Mouse (Mus musculus): Measurements from ENCODE around the gene Pip4k2a. TPM values are rescaled to one million over a fixed set of nuclear protein-coding genes. Genes with fewer than 3 reads are reported as not detected.
A peak's percentile ranks its signal among the peaks of the same experiment; 100 is the strongest.
"Not testable (repeated sequence)": the region's sequence is repeated elsewhere in the genome, so short reads cannot be mapped to it uniquely, and the experiment has no call there.

Pip4k2a gene
- total and polyA plus RNA-seq, 3 experiments = 33.9 to 102 (median 72.3) TPM

- no peaks in the 10 kb centered on the region for H3K27me3 ChIP-seq (ENCODE audit: insufficient read depth, low read length)
- H3K36me3 ChIP-seq (replicated peaks) = peaks cover 84% of the 10 kb centered on the region
- ATAC-seq (ENCODE audit: extremely low read depth, insufficient number of reproducible peaks, low FRiP score, poor library complexity, severe bottlenecking) (peak; percentile 92), DNase-seq (ENCODE audit: low spot score) (peak; percentile 65)
- H3K4me3 ChIP-seq (ENCODE audit: low read depth, low read length) = peak overlapping the region; percentile 58; the same call in 1 of the 2 replicates
- no peaks in the 10 kb centered on the region for H3K9me3 ChIP-seq (replicated peaks)
- TF ChIP-seq POLR2AphosphoS5 (IDR thresholded peaks at IDR 0.05; ENCODE audit: insufficient replicate concordance, low read depth, low read length) = no peak
- TF ChIP-seq TAL1 (conservative IDR thresholded peaks at IDR 0.05; ENCODE audit: low read depth, low read length) = peak; percentile 66
- H3K4me1 ChIP-seq (ENCODE audit: insufficient read depth, low read depth, low read length) = peaks cover 70% of the 10 kb centered on the region
These were observed 100.1 kb downstream of the Pip4k2a start for GRCm38 (mm10) chr2:18897742-18898256.

GRCm38 (mm10) chr2:18896015-18896414, 101.9 kb downstream of the Pip4k2a start:
- no peaks in the 10 kb centered on the region for H3K9me3 ChIP-seq (replicated peaks)
- peaks cover 80% of the 10 kb centered on the region for H3K36me3 ChIP-seq (replicated peaks)
- DNase-seq (ENCODE audit: low spot score) = no peak
- TF ChIP-seq TAL1 (conservative IDR thresholded peaks at IDR 0.05; ENCODE audit: low read depth, low read length) (no peak), POLR2AphosphoS5 (IDR thresholded peaks at IDR 0.05; ENCODE audit: insufficient replicate concordance, low read depth, low read length) (no peak), CTCF (IDR thresholded peaks at IDR 0.05; ENCODE audit: low read depth, low read length) (no peak), GATA1 (IDR thresholded peaks at IDR 0.05; ENCODE audit: borderline replicate concordance, low read length) (no peak), GATA2 (IDR thresholded peaks at IDR 0.05; ENCODE audit: borderline replicate concordance, low read depth, low read length) (no peak)
- no peak overlapping the region for H3K4me3 ChIP-seq (ENCODE audit: low read depth, low read length)
- peaks cover 65% of the 10 kb centered on the region for H3K4me1 ChIP-seq (ENCODE audit: insufficient read depth, low read depth, low read length)
- no peaks in the 10 kb centered on the region for H3K27me3 ChIP-seq (ENCODE audit: insufficient read depth, low read length)
- no peak for ATAC-seq (ENCODE audit: extremely low read depth, insufficient number of reproducible peaks, low FRiP score, poor library complexity, severe bottlenecking)

GRCm38 (mm10) chr2:18893336-18893735, 104.6 kb downstream of the Pip4k2a start:
- Histone ChIP-seq H3K4me1 (ENCODE audit: insufficient read depth, low read depth, low read length) (peaks cover 48% of the 10 kb centered on the region), H3K36me3 (replicated peaks) (peaks cover 81% of the 10 kb centered on the region)
- not testable (repeated sequence) for ATAC-seq (ENCODE audit: extremely low read depth, insufficient number of reproducible peaks, low FRiP score, poor library complexity, severe bottlenecking); H3K27me3 ChIP-seq (ENCODE audit: insufficient read depth, low read length); H3K4me3 ChIP-seq (ENCODE audit: low read depth, low read length); DNase-seq (ENCODE audit: low spot score); H3K9me3 ChIP-seq (replicated peaks)

- peaks cover 86% of the 10 kb centered on the region for H3K36me3 ChIP-seq (replicated peaks)
- ATAC-seq (ENCODE audit: extremely low read depth, insufficient number of reproducible peaks, low FRiP score, poor library complexity, severe bottlenecking) (no peak), DNase-seq (ENCODE audit: low spot score) (no peak)
- H3K4me3 ChIP-seq (ENCODE audit: low read depth, low read length) = no peak overlapping the region
- H3K27me3 ChIP-seq (ENCODE audit: insufficient read depth, low read length) = no peaks in the 10 kb centered on the region
- no peaks in the 10 kb centered on the region for H3K9me3 ChIP-seq (replicated peaks)
- peaks cover 36% of the 10 kb centered on the region for H3K4me1 ChIP-seq (ENCODE audit: insufficient read depth, low read depth, low read length)
- TF ChIP-seq GATA1 (IDR thresholded peaks at IDR 0.05; ENCODE audit: borderline replicate concordance, low read length) (no peak), TAL1 (conservative IDR thresholded peaks at IDR 0.05; ENCODE audit: low read depth, low read length) (no peak), CTCF (IDR thresholded peaks at IDR 0.05; ENCODE audit: low read depth, low read length) (no peak), POLR2AphosphoS5 (IDR thresholded peaks at IDR 0.05; ENCODE audit: insufficient replicate concordance, low read depth, low read length) (no peak), GATA2 (IDR thresholded peaks at IDR 0.05; ENCODE audit: borderline replicate concordance, low read depth, low read length) (no peak)
These were observed 105.9 kb downstream of the Pip4k2a start for GRCm38 (mm10) chr2:18891991-18892537.

- Histone ChIP-seq H3K36me3 (replicated peaks) (peaks cover 89% of the 10 kb centered on the region), H3K4me1 (ENCODE audit: insufficient read depth, low read depth, low read length) (peaks cover 27% of the 10 kb centered on the region), H3K9me3 (replicated peaks) (no peaks in the 10 kb centered on the region), H3K4me3 (ENCODE audit: low read depth, low read length) (no peak overlapping the region), H3K27me3 (ENCODE audit: insufficient read depth, low read length) (no peaks in the 10 kb centered on the region)
- TF ChIP-seq GATA2 (IDR thresholded peaks at IDR 0.05; ENCODE audit: borderline replicate concordance, low read depth, low read length) = no peak
- TF ChIP-seq POLR2AphosphoS5 (IDR thresholded peaks at IDR 0.05; ENCODE audit: insufficient replicate concordance, low read depth, low read length) = no peak
- TF ChIP-seq TAL1 (conservative IDR thresholded peaks at IDR 0.05; ENCODE audit: low read depth, low read length) = no peak
- TF ChIP-seq CTCF (IDR thresholded peaks at IDR 0.05; ENCODE audit: low read depth, low read length) = no peak
- no peak for TF ChIP-seq GATA1 (IDR thresholded peaks at IDR 0.05; ENCODE audit: borderline replicate concordance, low read length)
- no peak for DNase-seq (ENCODE audit: low spot score)
- no peak for ATAC-seq (ENCODE audit: extremely low read depth, insufficient number of reproducible peaks, low FRiP score, poor library complexity, severe bottlenecking)
These were observed 107.5 kb downstream of the Pip4k2a start for GRCm38 (mm10) chr2:18890227-18891001.

GRCm38 (mm10) chr2:18884277-18884676, 113.6 kb downstream of the Pip4k2a start:
- ATAC-seq (ENCODE audit: extremely low read depth, insufficient number of reproducible peaks, low FRiP score, poor library complexity, severe bottlenecking) = no peak
- H3K27me3 ChIP-seq (ENCODE audit: insufficient read depth, low read length) = no peaks in the 10 kb centered on the region
- TF ChIP-seq GATA1 (IDR thresholded peaks at IDR 0.05; ENCODE audit: borderline replicate concordance, low read length) = no peak
- no peak for TF ChIP-seq TAL1 (conservative IDR thresholded peaks at IDR 0.05; ENCODE audit: low read depth, low read length)
- TF ChIP-seq POLR2AphosphoS5 (IDR thresholded peaks at IDR 0.05; ENCODE audit: insufficient replicate concordance, low read depth, low read length) = no peak
- TF ChIP-seq GATA2 (IDR thresholded peaks at IDR 0.05; ENCODE audit: borderline replicate concordance, low read depth, low read length) = no peak
- H3K9me3 ChIP-seq (replicated peaks) = no peaks in the 10 kb centered on the region
- H3K4me3 ChIP-seq (ENCODE audit: low read depth, low read length) = no peak overlapping the region
- peaks cover 45% of the 10 kb centered on the region for H3K36me3 ChIP-seq (replicated peaks)
- DNase-seq (ENCODE audit: low spot score) = no peak
- no peaks in the 10 kb centered on the region for H3K4me1 ChIP-seq (ENCODE audit: insufficient read depth, low read depth, low read length)

Data from G1E (cell line).